Mouse (Mus musculus) liver, embryonic 14.5 days (tissue): ENCODE results near the gene Pgghg.

Experiments used
- CTCF ChIP-seq: IDR thresholded peaks from 2 replicates; pipeline ENCODE4 v1.5.1; 2016; ENCODE audit warnings: antibody characterized with exemption, low read depth, control low read depth
- EP300 ChIP-seq: IDR thresholded peaks from 2 replicates; pipeline ENCODE4 v1.6.1; 2016; ENCODE audit warnings: antibody characterized with exemption, low read depth

DNA sequence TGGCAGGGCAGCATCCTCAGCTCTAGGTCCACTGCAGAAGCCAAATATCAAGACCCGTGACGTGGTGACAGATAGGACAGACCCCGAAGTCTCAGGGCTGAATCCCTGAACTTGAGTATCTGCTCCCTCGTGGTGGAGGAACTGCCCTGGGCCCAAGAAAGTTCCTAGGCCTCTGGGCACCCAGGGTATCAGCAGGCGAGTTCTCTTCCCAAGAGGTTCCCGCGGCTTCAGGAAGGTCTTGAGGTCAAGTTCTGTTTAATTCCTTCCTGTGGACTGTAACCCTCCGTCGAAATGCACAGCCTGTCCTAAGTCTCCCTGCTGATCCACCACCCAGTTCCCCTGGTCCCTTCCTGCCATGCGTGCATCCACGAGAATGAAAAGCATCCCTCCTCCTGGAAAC is 11.9 kb downstream of the Pgghg start:
- TF ChIP-seq CTCF (no peak), EP300 (no peak)
